Mouse (Mus musculus) cerebellum, postnatal 36 days (tissue): Measurements from ENCODE around the gene Ppbp.
"Not testable (repeated sequence)": the region's sequence is repeated elsewhere in the genome, so short reads cannot be mapped to it uniquely, and the experiment has no call there.

ENCODE experiments used
- DNase-seq, 2 experiments: peaks; one replicate each; pipeline ENCODE4 v3.0.0; 2021 to 2022; ENCODE audit warnings: mixed read lengths in 2 of 2

Ppbp gene

DNA sequence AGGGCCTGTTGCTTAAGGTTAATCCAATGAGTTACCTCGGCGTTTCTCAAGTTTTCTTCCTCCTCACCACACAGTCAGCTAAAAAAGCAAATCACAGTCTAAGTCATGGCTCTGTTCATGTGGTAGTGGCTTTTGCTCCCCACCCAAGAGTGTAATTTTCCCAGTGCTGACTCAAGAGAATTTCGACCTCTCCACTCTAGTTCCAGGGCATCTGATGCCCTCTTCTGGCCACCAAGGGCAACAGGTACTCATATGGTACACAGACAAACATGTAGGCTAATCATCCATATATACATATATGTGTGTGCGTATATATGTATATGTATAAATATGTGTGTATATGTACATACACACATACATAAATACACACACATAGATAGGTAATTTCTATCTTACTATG lies 19.8 kb downstream of the Ppbp start:
- DNase-seq = no peak

DNA sequence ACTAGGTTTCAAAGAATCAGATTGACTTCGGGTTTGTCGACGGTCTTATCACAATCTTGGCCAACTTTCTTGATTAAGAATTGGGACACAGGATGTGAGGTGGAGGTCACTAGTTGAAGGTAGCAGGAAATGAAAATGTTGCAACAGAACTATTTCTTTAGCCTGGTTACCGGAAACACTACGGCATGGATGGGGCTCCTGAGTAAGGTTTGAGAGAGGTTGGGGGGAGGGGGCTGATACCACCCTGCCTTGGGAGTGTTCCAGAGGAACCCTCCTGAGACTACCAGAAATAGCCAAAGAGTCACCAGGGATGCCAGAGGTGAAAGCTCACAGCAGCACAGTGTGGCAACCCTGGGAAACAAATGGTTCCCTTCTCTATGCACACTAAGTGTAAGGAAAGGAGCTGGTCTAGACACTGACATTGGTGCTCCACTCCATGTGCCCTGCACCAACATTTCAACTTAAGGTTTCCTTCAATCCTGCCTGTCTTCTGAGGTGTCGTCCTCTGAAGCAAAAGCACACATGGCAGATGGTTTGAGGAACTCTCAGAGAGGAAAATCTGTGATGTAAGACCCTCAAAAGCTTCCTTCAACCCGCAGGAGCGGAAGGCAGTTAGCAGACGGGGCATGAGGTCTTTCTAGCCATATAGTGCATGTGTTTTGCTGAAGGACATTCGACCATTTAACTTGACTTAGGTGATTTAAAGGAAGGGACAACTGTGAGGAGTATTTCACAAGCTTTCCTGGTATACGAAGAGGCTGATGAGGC lies 21.2 kb downstream of the Ppbp start:
- DNase-seq = no peak

DNA sequence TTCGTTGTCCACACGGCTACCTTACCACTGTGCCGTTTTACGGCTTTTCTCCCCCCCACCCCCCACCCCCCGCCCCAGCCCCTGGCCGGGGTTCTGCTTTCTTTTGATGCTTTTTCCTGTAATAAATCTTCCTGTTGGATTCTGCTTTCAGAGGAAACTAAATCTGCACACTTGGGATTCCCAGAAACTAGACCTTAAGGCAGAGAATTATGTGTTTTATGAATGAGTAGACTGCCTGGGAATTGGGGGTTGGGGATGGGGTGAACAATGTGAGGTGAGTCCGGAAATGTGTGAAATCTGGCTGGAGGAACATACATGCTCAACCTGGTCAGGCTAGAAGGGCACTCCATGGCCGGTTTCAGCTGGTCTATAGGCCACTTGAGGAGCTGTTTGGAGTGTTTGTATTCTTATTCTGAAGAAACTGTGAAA lies 21.8 kb downstream of the Ppbp start:
- DNase-seq = no peak

DNA sequence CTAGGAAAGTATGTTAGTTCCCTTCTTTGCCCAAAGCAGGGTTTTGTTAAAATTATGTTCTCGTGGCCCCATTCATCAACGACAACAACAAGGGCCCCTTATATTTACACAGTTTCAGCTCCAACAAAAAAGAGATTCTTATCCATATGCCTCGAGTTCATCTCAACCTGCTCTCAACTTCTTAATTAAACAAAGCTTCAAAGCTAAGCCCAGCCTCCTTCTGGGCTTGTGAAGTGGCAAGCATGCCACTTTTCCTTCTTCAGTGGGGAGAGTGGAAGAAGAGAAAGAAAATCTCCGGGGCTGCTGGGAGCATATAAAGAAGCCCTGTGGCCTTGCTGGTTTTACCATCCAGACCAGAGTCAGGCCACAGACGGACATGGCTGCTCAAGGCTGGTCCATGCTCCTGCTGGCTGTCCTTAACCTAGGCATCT lies 25.9 kb downstream of the Ppbp start, which contains the start of gene Cxcl15:
Cxcl15 (plus strand) TSS at position 340 of the 431 bp plus-strand sequence.
- no peak for DNase-seq

DNA sequence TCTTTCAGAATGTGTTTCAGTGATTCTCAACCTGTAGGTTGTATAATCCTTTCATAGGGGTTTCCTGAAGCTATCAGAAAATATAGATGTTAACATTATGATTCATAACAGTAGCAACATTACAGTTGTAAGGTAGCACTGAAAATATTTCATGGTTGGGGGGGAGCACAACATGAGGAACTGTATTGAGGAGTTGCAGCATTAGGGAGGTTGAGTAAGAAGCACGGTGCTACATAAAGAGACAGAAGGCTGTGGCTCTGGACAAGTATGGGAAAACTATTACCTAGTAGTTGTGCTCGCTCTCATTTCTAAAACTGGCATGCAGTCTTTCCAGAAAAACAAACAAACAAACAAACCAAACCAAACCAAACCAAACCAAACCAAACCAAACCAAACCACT lies 27.1 kb downstream of the Ppbp start:
- not testable (repeated sequence) for DNase-seq

DNA sequence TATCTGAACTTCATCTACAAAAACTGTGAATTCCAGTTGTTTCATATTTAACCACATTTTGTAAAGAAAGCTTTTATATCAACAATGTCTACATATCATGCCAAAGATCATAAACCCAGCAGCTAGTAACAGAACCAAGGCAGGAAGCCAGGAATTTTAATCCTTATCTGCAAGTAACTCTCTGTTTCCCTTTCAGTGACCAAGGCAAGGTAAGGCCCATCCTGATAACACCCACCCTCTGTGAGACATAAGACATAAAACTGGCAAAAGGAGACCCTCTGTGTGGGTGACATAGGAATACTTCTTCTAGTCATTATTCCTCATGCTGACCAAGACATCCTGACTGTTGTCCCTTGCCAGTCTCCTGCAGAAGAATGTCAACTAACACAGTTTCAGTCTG lies 36.3 kb downstream of the Ppbp start:
- no peak for DNase-seq

DNA sequence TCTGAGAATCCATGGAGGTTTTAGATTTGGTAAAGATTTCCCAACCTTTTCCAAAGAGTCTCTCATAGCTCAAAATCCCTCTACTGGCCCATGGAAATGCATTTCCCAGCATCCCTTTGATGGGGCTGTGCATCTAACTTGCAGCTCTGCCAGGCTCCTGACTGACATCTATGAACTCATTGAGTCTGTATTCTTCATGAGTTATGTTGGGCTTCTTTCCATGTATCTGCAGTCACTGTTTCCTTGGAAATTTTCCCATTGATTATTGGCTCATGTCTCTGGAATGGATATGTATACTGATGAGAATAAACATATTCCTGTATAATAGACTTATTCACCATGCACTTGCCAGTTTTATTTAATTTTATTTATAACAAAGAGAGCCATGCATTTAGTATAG lies 37.7 kb downstream of the Ppbp start:
- DNase-seq = no peak

DNA sequence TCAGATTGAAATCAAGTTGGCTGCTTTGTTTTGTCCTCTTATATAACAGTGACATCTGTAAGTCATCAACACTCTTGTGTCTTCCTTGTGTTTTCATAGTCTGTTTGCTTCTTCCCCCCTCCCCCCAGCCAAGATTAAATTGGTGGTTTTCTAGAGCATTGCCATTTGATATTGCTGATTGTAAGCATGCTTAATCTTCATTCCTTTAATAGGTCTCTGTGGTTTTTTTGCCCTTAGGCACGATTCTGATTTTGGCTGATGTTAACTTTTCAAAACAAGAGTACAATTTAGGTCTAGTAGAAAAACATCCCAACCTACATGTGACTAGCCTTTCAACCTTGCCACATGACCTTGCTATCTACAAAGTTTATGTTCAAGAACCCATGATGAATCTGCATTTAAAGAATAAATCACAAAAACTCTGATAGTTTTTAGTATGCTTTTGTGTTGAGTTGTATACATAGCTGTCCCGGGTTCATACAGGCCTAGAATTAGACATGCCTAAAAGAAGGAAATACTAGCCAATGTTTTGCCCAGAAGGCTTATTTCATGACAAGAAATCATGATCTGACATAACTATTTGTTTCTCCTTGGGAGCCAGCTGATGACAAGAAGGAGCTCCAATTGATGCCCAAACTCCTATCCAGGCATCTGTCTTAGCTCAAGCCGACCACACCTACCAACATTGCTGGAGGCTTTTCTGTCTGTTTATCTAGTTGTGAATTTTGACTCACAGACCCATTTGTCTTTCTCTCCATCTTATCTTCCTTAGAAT lies 39.0 kb downstream of the Ppbp start:
- no peak for DNase-seq
